Mouse (Mus musculus) megakaryocyte, embryonic 14.5 days (primary cell): Measurements from ENCODE around the gene Gng10.

Experiments
- FLI1 ChIP-seq: IDR thresholded peaks from 2 replicates; pipeline ENCODE4 v1.6.1; 2012; ENCODE audit warnings: low read length, inconsistent platforms, mixed read lengths
- GATA1 ChIP-seq: IDR thresholded peaks from 3 replicates; pipeline ENCODE4 v1.6.1; 2012; ENCODE audit warnings: mixed read lengths, low read length, inconsistent platforms, borderline replicate concordance

- TF ChIP-seq GATA1 (no peak), FLI1 (no peak)
Measured at GRCm38 (mm10) chr4:58990609-58991434, 44.1 kb upstream of the Gng10 start.
